Mouse (Mus musculus) induced T-regulatory cell, adult 2 months (primary cell): ENCODE results near the gene Hist2h2bb.
"Not testable (repeated sequence)": the region's sequence is repeated elsewhere in the genome, so short reads cannot be mapped to it uniquely, and the experiment has no call there.

Source experiments
- DNase-seq: peaks from one replicate; pipeline ENCODE4 v3.0.0-alpha.2; 2012; ENCODE audit warnings: low read depth

Gene Hist2h2bb

GRCm38 (mm10) chr3:96269511-96270474 is at the start of gene Hist2h2bb:
Gene Hist2h2bb (plus strand): TSS chr3:96269752.
- peak; percentile 98 for DNase-seq

- peak; percentile 80 for DNase-seq
Measured at GRCm38 (mm10) chr3:96220131-96220764, 49.3 kb upstream of the Hist2h2bb start.

DNA sequence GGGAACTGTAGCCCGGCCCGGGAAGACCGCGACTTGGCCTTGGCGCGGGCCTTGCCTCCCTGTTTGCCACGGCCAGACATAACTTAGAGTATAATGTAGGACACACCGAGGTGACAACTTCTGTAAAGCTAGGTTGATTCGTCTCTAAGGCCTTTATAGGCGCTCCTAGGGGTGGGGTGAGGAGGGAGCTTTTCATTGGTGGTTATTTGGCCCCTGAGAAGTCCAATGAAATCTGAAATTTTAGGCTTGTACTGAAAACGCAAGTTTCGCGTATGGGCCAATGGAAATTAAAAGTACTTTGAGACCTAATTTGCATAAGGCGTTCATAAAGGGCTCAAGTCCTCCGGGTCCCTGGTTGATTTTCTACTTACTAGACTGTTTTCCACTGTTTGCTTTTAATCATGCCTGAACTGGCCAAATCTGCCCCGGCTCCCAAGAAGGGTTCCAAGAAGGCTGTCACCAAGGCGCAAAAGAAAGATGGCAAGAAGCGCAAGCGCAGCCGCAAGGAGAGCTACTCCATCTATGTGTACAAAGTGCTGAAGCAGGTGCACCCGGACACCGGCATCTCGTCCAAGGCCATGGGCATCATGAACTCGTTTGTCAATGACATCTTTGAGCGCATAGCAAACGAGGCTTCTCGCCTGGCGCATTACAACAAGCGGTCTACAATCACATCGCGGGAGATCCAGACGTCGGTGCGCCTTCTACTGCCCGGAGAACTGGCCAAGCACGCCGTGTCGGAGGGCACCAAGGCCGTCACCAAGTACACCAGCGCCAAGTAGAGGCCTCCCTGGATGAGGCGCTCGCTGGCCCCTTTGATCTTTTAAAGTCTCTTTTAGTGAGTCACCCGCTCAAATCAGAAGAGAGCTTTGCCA is 48.5 kb upstream of the Hist2h2bb start, which contains the start of the genes Hist2h2ac and Hist2h2be:
Gene Hist2h2ac, minus strand, starts transcription at position 116 of the 875 bp plus-strand sequence.
Gene Hist2h2be, plus strand, starts transcription at position 355 of the 875 bp plus-strand sequence.
- DNase-seq = peak; percentile 96

DNA sequence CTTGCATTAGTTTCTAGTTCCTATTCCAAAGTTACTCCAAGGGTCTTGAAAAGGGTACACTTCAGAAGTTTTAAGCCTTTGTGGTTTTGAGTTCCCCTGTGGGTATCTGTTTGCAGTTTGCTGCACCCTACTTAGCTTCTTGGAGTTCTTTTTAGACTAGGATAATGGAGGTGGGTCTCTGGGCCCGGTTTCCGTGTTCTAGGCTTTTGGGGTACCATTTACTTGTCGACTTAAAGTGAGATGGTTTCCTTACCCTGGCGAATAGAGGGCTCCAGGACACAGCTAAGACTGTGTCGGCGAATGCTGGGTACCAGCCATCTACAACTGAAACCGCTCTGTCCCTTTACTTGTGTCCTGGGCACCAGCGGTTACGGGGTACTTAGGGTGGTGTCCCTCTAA is 47.9 kb upstream of the Hist2h2bb start:
- no peak for DNase-seq

- DNase-seq = no peak
Measured at GRCm38 (mm10) chr3:96222774-96223173, 46.8 kb upstream of the Hist2h2bb start.

GRCm38 (mm10) chr3:96225421-96225820 is 44.1 kb upstream of the Hist2h2bb start:
- DNase-seq = no peak

DNA sequence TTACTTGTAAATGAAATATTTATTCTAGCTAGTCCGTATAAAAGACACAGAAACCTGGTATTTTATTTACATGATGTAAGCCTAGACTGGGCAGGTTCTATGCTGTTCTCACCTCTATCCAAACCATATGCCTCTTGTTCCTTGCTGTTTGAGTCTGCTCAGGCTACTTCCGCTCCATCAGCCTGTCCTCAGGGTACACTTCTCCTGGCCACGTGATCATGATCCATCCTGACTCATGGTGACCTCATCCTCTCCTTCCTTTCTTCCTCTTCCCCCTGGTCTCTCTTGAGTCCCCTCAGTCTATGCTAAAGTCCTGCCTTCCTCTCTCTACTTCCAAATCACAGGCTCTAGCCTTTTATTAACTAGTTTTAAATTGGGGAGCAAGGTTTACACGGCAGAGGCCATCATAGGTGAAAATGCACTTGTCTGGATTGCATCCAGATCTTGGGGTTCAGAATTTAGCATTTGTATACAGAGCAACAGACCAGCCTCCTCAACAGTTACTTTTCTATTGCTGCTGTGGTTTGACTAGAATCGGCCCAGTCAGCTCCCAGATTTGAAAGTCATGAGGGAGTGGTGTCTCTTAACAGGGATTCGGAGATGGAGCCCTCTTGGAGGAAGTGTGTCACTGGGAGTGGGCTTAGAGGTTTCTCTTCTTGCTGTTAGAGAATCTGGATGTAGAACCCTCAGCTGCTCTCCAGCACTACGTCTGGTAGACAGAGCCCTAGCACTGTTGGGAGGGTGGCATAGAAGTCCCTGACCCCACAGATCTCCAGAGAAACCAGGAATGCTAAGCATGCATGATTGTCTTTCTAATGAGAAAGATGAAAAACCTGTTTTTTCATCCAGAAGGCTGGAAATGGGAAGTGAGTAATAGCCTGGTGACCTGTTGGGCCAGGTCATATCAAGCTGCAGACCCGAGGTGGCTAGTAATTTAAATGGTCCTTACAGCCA is 42.6 kb upstream of the Hist2h2bb start:
- DNase-seq = no peak

GRCm38 (mm10) chr3:96228828-96229227 is 40.7 kb upstream of the Hist2h2bb start:
- DNase-seq = no peak

- no peak for DNase-seq
Measured at GRCm38 (mm10) chr3:96230404-96230803, 39.1 kb upstream of the Hist2h2bb start.

DNA sequence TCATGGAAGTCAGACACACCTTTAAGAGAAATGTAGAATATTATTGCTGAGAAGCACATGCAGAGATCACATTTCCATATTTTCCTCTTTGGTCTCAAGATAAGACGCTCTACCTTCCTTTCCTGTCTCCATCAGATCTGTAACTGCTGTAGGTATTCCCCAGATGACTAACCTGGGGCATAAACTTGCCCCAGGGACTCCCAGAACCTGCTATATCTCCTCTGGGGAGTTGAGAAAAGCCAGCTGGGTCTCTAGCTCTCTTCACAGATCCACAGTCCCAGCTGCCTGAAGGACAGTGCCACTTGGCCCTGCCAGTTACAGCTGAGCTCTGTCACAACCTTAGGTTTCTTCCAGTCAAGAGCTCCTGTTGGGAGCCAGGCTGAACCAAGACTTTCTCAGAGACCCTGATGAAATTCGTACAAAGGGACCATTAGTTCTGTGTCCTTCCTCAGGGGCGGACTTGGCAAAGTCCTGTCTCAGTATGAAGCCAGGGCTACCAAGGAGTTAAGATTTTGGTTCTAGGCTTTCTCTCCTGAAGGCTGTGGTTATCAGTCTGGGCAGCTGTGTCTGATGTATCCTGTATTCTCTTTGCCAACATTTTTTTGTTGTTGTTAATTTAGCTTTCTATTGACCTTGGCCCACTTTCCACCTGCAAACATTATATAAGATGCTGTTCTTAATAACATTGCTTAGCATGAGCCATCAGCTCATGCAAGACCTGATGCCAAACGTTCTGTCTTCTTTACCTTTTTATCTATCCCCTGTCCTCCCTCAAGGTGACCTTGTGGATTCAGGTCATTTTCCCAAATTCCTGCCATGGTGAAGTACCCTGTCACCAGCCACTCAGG is 38.4 kb upstream of the Hist2h2bb start:
- DNase-seq = no peak

GRCm38 (mm10) chr3:96231758-96232120 is 37.8 kb upstream of the Hist2h2bb start:
- no peak for DNase-seq

GRCm38 (mm10) chr3:96234914-96235313 is 34.6 kb upstream of the Hist2h2bb start:
- peak; percentile 58 for DNase-seq

DNA sequence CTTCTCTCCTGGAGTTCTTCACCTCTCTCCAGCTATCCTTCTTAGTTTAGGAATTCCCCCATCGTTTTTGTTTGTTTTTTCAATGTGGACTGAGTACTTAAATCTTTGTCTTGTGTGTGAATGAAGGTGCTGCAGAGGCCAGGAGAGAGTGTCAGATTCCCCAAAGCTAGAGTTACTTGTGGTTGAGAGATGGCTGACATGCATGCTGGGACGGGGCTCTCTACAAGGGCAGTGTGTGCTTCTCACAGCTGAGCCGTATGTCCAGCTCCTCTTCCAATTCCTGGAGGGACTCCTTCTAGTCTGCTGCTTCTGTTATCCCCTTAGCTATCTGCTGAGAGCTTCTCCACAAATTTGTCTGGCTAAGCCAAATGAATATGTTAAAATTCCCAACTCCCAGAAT is 33.7 kb upstream of the Hist2h2bb start:
- no peak for DNase-seq

DNA sequence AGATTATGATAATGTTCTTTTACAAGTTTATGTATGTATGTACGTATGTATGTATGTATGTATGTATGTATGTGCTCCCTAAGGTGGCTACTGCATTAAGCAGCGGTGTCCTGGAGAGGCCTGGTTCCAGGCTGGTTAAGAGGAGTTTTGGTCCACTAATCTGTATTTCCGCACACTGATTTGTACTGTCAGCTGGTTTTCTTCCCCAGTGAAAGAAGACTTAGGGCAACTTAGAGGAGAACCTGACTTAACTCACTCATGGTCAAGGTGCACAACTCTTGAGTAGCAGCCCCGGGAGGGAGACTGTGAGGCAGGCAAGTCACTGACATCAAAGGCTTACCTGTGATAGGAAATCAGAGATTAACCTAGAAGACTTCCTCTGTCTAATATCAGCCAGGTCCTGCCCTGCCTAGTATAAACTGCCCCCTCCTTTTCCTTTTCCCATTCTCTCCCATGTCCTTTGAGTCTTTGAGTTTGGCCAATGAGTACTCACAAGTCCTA is 32.7 kb upstream of the Hist2h2bb start:
- no peak for DNase-seq

DNA sequence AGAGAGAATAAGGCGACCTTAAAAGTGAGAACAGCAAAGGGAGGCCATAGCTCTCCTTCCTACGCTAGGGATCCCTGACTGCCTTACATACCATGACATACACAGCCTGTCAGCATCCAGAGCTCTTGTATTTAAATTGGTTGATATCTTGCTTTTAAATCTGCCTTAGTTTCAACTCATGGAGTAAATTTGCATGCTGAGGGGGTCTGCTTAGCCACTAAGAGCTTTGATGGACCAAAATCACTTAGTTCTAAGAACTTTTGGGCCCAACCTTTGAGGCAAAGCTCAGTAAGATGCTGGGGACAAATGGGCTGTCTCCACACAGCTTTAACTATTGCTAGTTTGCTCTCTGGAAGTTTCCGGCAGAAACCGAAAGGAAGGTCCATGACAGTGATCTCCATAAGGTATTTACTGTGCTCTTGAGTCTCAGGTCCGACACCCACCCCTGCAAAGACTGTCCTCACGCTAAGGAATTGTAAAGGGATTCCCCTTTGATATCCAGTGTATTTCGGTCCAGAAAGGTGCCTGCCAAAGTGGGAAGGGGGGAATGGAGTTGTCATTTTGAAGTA is 32.1 kb upstream of the Hist2h2bb start:
- DNase-seq = peak; percentile 70

GRCm38 (mm10) chr3:96237904-96238511 is 31.5 kb upstream of the Hist2h2bb start:
- DNase-seq = peak; percentile 70

DNA sequence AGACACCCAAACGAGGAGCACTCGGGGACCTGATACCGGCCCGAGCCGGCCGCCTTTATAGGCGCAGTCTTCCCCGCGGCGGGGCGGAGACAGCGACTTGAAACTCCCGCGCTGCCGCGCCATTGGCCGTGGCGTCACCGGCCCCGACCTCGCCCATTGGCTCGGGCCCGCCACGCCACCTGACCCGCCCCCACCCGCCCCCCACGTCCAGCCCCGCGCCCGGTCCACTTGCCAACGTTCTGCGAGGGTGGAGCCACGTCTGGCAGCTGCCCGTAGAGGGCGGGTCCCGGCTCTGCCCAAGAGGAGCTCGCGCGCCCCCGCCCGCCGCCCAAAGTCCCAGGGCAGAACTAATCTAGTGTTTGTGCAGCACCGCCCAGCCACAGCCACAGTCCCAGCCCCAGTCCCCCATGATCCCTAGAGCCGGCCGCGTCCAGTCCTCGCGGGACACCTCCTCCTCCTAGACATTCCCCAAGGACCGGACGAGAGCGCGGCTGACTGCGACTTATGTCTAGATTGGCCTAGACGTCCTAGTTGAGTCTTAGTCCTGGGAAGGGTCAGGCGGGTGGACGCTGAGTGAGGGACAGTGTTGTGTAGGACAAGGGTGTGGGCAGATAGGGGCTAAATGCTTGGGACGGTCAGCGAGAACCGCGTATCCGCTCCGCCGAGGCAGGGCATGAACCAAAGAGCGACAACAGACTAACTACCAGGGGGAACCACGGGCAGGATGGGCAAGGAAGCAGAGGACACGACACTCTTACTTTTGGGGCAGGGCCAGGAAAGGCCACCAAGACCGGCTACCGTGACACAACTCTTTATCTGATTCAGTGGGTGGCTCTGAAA is 30.4 kb upstream of the Hist2h2bb start, which contains the start of gene Hist2h3c2:
Gene Hist2h3c2, minus strand, starts transcription at position 174 of the 840 bp plus-strand sequence.
- DNase-seq = not testable (repeated sequence)
